Comparison of ENCODE assay signal across 17 mouse cellular contexts in the genomic region with DNA sequence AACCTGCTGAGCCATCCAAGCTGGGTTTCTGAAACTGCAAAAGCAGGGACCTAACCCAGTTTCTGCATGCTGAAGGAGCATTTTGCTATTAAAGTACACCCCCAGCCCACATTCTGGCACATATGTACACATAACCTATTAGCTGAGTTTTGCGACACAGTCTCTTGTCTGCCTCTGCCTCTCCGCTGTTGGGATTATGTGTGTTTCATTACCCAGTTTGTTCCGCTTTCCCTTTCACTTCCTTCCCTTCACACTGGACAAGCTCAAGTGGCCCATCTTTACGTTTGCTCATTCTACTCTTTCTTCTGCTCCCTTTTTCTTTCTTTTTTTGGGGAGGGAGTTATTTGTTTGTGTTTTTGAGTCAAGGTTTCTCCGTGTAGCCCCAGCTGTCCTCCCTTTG. TPM values are rescaled to one million over a fixed set of nuclear protein-coding genes. Genes with fewer than 3 reads are reported as not detected.
"Had no signal": no experiment of that assay in that cellular context is flagged by ENCODE, and none has a peak within 500 bp of the region (broad histone marks: within the 10 kb centered on the region; RNA-seq: fewer than 3 reads in every experiment).

No protein-coding gene starts in this region.

- H3K27me3 ChIP-seq: intestine, embryonic 15.5 days; limb, embryonic 15.5 days; midbrain, embryonic 12.5 days; neural tube, embryonic 15.5 days; stomach, embryonic 15.5 days had no signal

- H3K9me3 ChIP-seq: intestine, embryonic 15.5 days; limb, embryonic 15.5 days; midbrain, embryonic 12.5 days; neural tube, embryonic 15.5 days; stomach, embryonic 15.5 days had no signal

- H3K4me2 ChIP-seq: intestine, embryonic 15.5 days; limb, embryonic 15.5 days; midbrain, embryonic 12.5 days; neural tube, embryonic 15.5 days; stomach, embryonic 15.5 days had no signal

- H3K4me3 ChIP-seq: intestine, embryonic 15.5 days; limb, embryonic 15.5 days; midbrain, embryonic 12.5 days; myocyte; neural tube, embryonic 15.5 days; stomach, embryonic 15.5 days had no signal

- H3K9ac ChIP-seq: intestine, embryonic 15.5 days; limb, embryonic 15.5 days; midbrain, embryonic 12.5 days; neural tube, embryonic 15.5 days; stomach, embryonic 15.5 days had no signal

- DNase-seq: kidney, adult 18-20 months; kidney, postnatal 10 days; kidney, postnatal 4 days; lung, adult 18-20 months; thymus, adult 2 months; thymus, postnatal 25 days had no signal

- ATAC-seq: intestine, embryonic 15.5 days; midbrain, embryonic 16.5 days had no signal

- H3K27ac ChIP-seq: intestine, embryonic 15.5 days; limb, embryonic 15.5 days; midbrain, embryonic 12.5 days; neural tube, embryonic 15.5 days; stomach, embryonic 15.5 days had no signal

RNA-seq across cellular contexts. Expression of a gene that starts 5.9 kb away (rescaled TPM):
- polyA plus RNA-seq: intestine, embryonic 15.5 days; kidney, embryonic 14.5 days; limb, embryonic 11.5 days; limb, embryonic 15.5 days; lung, embryonic 16.5 days; midbrain, embryonic 12.5 days; midbrain, embryonic 16.5 days; neural tube, embryonic 11.5 days; neural tube, embryonic 15.5 days; stomach, embryonic 15.5 days had no signal
